Mouse (Mus musculus) liver, postnatal 0 days (tissue): ENCODE results near the gene Panx3. TPM values are rescaled to one million over a fixed set of nuclear protein-coding genes. Genes with fewer than 3 reads are reported as not detected.

Experiments used
- ATAC-seq: fragments of 200-750 bp; cut with Nextera tagmentation; 2 replicates; pipeline ENCODE4 v1.8.0; 2017; ENCODE audit warnings: mild to moderate bottlenecking, moderate library complexity
- DNase-seq: peaks from one replicate; pipeline ENCODE4 v3.0.0-alpha.2; 2016
- H3K27ac ChIP-seq: fragments of 300-500 bp; sonication (generic); 2 replicates; pipeline ENCODE4 v1.5.1; 2014; ENCODE audit warnings: antibody characterized with exemption, moderate library complexity, mild to moderate bottlenecking, low read depth
- H3K27me3 ChIP-seq: fragments of 300-500 bp; sonication (generic); 2 replicates; pipeline ENCODE4 v1.6.1; 2014; ENCODE audit warnings: low read length, control low read depth, mixed read lengths; ENCODE audit not compliant: insufficient read depth
- H3K36me3 ChIP-seq: fragments of 300-500 bp; sonication (generic); replicated peaks from 2 replicates; pipeline ENCODE4 v1.6.1; 2014; ENCODE audit warnings: mild to moderate bottlenecking, control low read depth, low read length, moderate library complexity, mixed read lengths; ENCODE audit not compliant: insufficient read depth
- H3K4me1 ChIP-seq: fragments of 300-500 bp; sonication (generic); 2 replicates; pipeline ENCODE4 v1.6.1; 2014; ENCODE audit warnings: antibody characterized with exemption, mild to moderate bottlenecking, control low read depth; ENCODE audit not compliant: insufficient read depth
- H3K4me2 ChIP-seq: fragments of 300-500 bp; sonication (generic); 2 replicates; pipeline ENCODE4 v1.6.1; 2014; ENCODE audit warnings: low read depth, mild to moderate bottlenecking, low read length, moderate library complexity, mixed read lengths
- H3K4me3 ChIP-seq: fragments of 300-500 bp; sonication (generic); 2 replicates; pipeline ENCODE4 v1.5.1; 2014; ENCODE audit warnings: low read depth, low read length
- H3K9ac ChIP-seq: fragments of 300-500 bp; sonication (generic); replicated peaks from 2 replicates; pipeline ENCODE4 v1.6.1; 2014; ENCODE audit warnings: mild to moderate bottlenecking, moderate library complexity
- H3K9me3 ChIP-seq: fragments of 300-500 bp; sonication (generic); 2 replicates; pipeline ENCODE4 v1.6.1; 2016; ENCODE audit warnings: mild to moderate bottlenecking, control low read depth, low read length, mixed read lengths
- CTCF ChIP-seq: sonication (generic); IDR thresholded peaks from 2 replicates; pipeline ENCODE4 v1.5.1; 2016; ENCODE audit warnings: antibody characterized with exemption, low read depth
- EP300 ChIP-seq: IDR thresholded peaks from 2 replicates; pipeline ENCODE4 v1.6.1; 2016; ENCODE audit warnings: antibody characterized with exemption, low read depth, mild to moderate bottlenecking
- WGBS: fragments of 180-500 bp; shearing (Covaris S2); extraction: QIAGEN DNeasy Blood & Tissue Kit; methylation state at CpG from one replicate; pipeline ENCODE4 v1.1.7; 2014; ENCODE audit not compliant: insufficient replicate concordance; 5-methylcytosine and 5-hydroxymethylcytosine counted together
- polyA plus RNA-seq: library from polyadenylated mRNA; unstranded; fragments of >200 nt; fragmentation: Nextera tagmentation; extraction: Ambion mirVana; gene quantifications from 2 replicates; pipeline ENCODE4 v1.2.1, GENCODE M21; 2015

The Panx3 gene
- polyA plus RNA-seq, 1 experiment from 2014 or later, result not detected

DNA sequence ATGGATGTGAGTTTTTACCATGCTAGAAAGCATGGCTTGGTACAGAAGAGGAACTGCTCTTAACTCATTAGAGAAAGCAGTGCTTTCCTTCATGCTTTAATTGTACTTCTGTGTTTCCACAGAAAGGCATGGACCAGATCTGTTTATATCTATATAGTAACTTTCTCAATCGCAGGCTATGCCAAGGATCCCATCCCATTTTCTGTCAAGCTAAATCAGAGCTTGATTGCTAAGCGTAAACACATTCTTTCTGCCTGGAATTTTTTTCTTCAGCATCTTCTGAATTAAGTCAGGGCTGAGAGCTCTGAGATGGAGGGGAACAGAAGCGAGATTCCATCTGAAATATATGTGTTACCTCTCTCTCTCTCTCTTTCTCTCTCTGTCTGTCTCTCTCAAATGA lies 45.1 kb downstream of the Panx3 start:
- Histone ChIP-seq H3K9ac (no peak overlapping the region), H3K4me3 (no peak overlapping the region), H3K4me2 (no peak overlapping the region), H3K27me3 (no peaks in the 10 kb centered on the region), H3K27ac (no peak overlapping the region), H3K9me3 (no peaks in the 10 kb centered on the region), H3K36me3 (peaks cover 3% of the 10 kb centered on the region; the same call in 1 of the 2 replicates), H3K4me1 (no peaks in the 10 kb centered on the region)
- TF ChIP-seq EP300 (no peak), CTCF (no peak)
- ATAC-seq, result no peak
- WGBS, result 81% methylated on average over 3 of the region's 3 CpGs
- DNase-seq, result no peak

DNA sequence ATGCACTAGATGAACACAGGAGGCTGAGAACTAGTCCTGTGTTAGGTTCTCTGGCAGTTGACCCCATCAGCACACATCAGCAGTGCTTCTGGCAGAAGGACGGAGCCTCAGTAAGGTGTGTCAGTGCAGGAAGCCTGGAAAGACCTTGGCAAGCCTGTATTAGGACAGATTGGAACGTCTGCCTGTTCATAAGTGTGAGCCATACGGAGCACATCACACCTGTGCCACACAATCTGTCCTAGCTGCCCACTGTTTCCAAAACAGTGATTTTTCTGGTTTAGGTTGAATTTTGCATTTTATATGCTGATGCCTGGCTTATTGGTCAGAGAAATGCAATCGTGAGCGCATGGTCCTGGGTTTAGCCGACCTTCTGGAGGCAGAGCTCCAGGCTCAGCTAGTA lies 47.7 kb downstream of the Panx3 start:
- ATAC-seq (no peak), DNase-seq (no peak)
- H3K4me3 ChIP-seq, result no peak overlapping the region
- H3K9me3 ChIP-seq, result no peaks in the 10 kb centered on the region
- H3K27ac ChIP-seq, result no peak overlapping the region
- H3K4me2 ChIP-seq, result no peak overlapping the region
- H3K36me3 ChIP-seq, result peaks cover 3% of the 10 kb centered on the region; the same call in 1 of the 2 replicates
- TF ChIP-seq CTCF (no peak), EP300 (no peak)
- WGBS, result 88% methylated on average over 6 of the region's 6 CpGs
- H3K27me3 ChIP-seq, result no peaks in the 10 kb centered on the region
- no peak overlapping the region for H3K9ac ChIP-seq
- H3K4me1 ChIP-seq, result no peaks in the 10 kb centered on the region

DNA sequence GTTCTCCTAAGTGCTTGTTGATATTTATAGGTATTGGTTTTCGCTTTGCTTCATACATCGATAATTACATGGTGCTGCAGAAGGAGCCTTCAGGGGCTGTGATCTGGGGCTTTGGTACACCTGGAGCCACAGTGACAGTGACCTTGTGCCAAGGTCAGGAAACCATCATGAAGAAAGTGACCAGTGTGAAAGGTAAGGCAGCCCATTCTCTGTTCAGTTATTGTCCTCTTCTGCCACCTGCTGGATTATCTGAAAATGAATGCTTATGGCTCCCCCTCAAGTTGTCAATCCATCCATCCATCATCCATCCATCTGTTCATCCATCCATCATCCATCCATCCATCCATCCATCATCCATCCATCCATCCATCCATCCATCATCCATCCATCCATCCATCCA lies 52.3 kb downstream of the Panx3 start:
- H3K27ac ChIP-seq, result no peak overlapping the region
- 0 out of 2 replicates have a peak, but pooled peaks cover 3% of the 10 kb centered on the region for H3K36me3 ChIP-seq
- no peak overlapping the region for H3K4me2 ChIP-seq
- peak; percentile 31 for DNase-seq
- H3K9ac ChIP-seq, result no peak overlapping the region
- 53% methylated on average over 2 of the region's 2 CpGs for WGBS
- H3K4me1 ChIP-seq, result peaks cover 13% of the 10 kb centered on the region
- no peak overlapping the region for H3K4me3 ChIP-seq
- peak; percentile 87 for TF ChIP-seq CTCF
- TF ChIP-seq EP300, result no peak
- ATAC-seq, result no peak
- H3K9me3 ChIP-seq, result no peaks in the 10 kb centered on the region
- H3K27me3 ChIP-seq, result no peaks in the 10 kb centered on the region

GRCm38 (mm10) chr9:37615220-37615619 lies 53.8 kb downstream of the Panx3 start:
- H3K27me3 ChIP-seq, result no peaks in the 10 kb centered on the region
- no peak overlapping the region for H3K27ac ChIP-seq
- DNase-seq, result no peak
- H3K36me3 ChIP-seq, result 0 out of 2 replicates have a peak, but pooled peaks cover 3% of the 10 kb centered on the region
- no peak overlapping the region for H3K4me2 ChIP-seq
- no peak for TF ChIP-seq CTCF
- TF ChIP-seq EP300, result no peak
- 76% methylated on average over 5 of the region's 5 CpGs for WGBS
- no peaks in the 10 kb centered on the region for H3K9me3 ChIP-seq
- H3K9ac ChIP-seq, result no peak overlapping the region
- peaks cover 13% of the 10 kb centered on the region for H3K4me1 ChIP-seq
- ATAC-seq, result no peak
- no peak overlapping the region for H3K4me3 ChIP-seq

GRCm38 (mm10) chr9:37614316-37614715 lies 54.7 kb downstream of the Panx3 start:
- ATAC-seq, result no peak
- TF ChIP-seq EP300 (no peak), CTCF (no peak)
- Histone ChIP-seq H3K9me3 (no peaks in the 10 kb centered on the region), H3K27ac (peak overlapping the region; percentile 63; the same call in 1 of the 2 replicates), H3K4me2 (peak overlapping the region; percentile 79), H3K4me1 (peaks cover 13% of the 10 kb centered on the region), H3K4me3 (no peak overlapping the region), H3K9ac (no peak overlapping the region; the same call in 1 of the 2 replicates), H3K27me3 (no peaks in the 10 kb centered on the region), H3K36me3 (no peaks in the 10 kb centered on the region)
- no peak for DNase-seq

GRCm38 (mm10) chr9:37613911-37614280 lies 55.1 kb downstream of the Panx3 start:
- Histone ChIP-seq H3K27ac (peak overlapping the region; percentile 63), H3K4me3 (peak overlapping the region; percentile 62), H3K36me3 (no peaks in the 10 kb centered on the region), H3K4me2 (peak overlapping the region; percentile 79), H3K9ac (peak overlapping the region; percentile 59), H3K4me1 (peaks cover 13% of the 10 kb centered on the region), H3K27me3 (no peaks in the 10 kb centered on the region), H3K9me3 (no peaks in the 10 kb centered on the region)
- WGBS, result 20% methylated on average over 6 of the region's 6 CpGs
- no peak for TF ChIP-seq CTCF
- TF ChIP-seq EP300, result no peak
- ATAC-seq, result no peak
- no peak for DNase-seq
